Mouse (Mus musculus): ENCODE data around the gene Sprr2a3.
"Not testable (repeated sequence)": the region's sequence is repeated elsewhere in the genome, so short reads cannot be mapped to it uniquely, and the experiment has no call there.

DNA sequence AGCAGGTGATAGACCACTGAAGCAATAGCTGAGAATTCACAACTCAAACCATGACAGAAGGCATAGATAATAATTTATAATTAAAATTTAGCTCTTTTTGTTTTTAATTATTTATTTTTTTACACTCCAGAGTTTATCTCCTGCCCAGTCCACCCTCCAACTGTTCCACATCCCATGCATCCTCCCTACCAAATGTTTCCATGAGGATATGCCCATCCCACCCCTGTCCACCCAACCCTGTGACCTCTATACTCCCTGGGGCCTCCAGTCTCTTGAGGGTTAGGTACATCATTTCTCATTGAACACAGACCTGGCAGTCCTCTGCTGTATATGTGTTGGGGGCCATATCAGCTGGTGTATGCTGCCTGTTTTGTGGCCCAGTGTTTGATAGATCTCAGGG, 26.7 kb upstream of the Sprr2a3 start:
- not testable (repeated sequence) for TF ChIP-seq CTCF (IDR thresholded peaks at IDR 0.05; ENCODE audit: extremely low read depth, insufficient read depth, insufficient read length, insufficient replicate concordance); POLR2A (IDR thresholded peaks at IDR 0.05; ENCODE audit: low read depth, low read length)
